Mouse (Mus musculus) spleen, adult 2 months (tissue): Measurements from ENCODE around the gene Pex10. TPM values are rescaled to one million over a fixed set of nuclear protein-coding genes. Genes with fewer than 3 reads are reported as not detected.
"Not testable (repeated sequence)": the region's sequence is repeated elsewhere in the genome, so short reads cannot be mapped to it uniquely, and the experiment has no call there.

Experiments used
- DNase-seq, 2 experiments: peaks; one replicate each; pipeline versions ENCODE4 v3.0.0 to v3.0.0-alpha.2; 2012 to 2021; ENCODE audit warnings: low spot score in 2 of 2, low read depth in 1 of 2
- H3K27ac ChIP-seq: fragments of 200-500 bp; 2 replicates; pipeline ENCODE4 v1.5.1; 2012; ENCODE audit warnings: low read length, inconsistent platforms; ENCODE audit not compliant: insufficient read depth
- H3K27me3 ChIP-seq: fragments of 200-500 bp; 2 replicates; pipeline ENCODE4 v1.6.1; 2012; ENCODE audit warnings: mild to moderate bottlenecking, moderate library complexity, low read length, inconsistent platforms; ENCODE audit not compliant: control insufficient read depth, insufficient read depth
- H3K36me3 ChIP-seq: fragments of 200-500 bp; 2 replicates; pipeline ENCODE4 v1.6.1; 2012; ENCODE audit warnings: mild to moderate bottlenecking, low read length, inconsistent platforms; ENCODE audit not compliant: control insufficient read depth, insufficient read depth
- H3K4me1 ChIP-seq: fragments of 200-500 bp; 2 replicates; pipeline ENCODE4 v1.6.1; 2011; ENCODE audit warnings: inconsistent platforms; ENCODE audit not compliant: control insufficient read depth, insufficient read depth, insufficient read length
- H3K4me3 ChIP-seq: fragments of 200-500 bp; 2 replicates; pipeline ENCODE4 v1.5.1; 2011; ENCODE audit warnings: mild to moderate bottlenecking, inconsistent platforms; ENCODE audit not compliant: insufficient read depth, insufficient read length; ENCODE audit errors: extremely low read depth
- CTCF ChIP-seq: fragments of 200-500 bp; IDR thresholded peaks from 2 replicates; pipeline ENCODE4 v1.5.1; 2011; ENCODE audit warnings: mild to moderate bottlenecking, inconsistent platforms; ENCODE audit not compliant: insufficient read depth, insufficient read length, insufficient replicate concordance; ENCODE audit errors: extremely low read depth
- POLR2A ChIP-seq: fragments of 200-500 bp; IDR thresholded peaks from 2 replicates; pipeline ENCODE4 v1.6.1; 2011; ENCODE audit warnings: low read depth, low read length, inconsistent platforms
- WGBS: fragments of 180-500 bp; shearing (Covaris S2); methylation state at CpG from one replicate; pipeline ENCODE4 v1.1.7; 2018; 5-methylcytosine and 5-hydroxymethylcytosine counted together
- polyA plus RNA-seq: library from polyadenylated mRNA; depleted of rRNA; stranded (reverse); fragments of >200 nt; gene quantifications from 2 replicates; pipeline ENCODE4 v1.2.3, GENCODE M21; 2012

Gene Pex10
- polyA plus RNA-seq, 1 experiment: 14.3 TPM

DNA sequence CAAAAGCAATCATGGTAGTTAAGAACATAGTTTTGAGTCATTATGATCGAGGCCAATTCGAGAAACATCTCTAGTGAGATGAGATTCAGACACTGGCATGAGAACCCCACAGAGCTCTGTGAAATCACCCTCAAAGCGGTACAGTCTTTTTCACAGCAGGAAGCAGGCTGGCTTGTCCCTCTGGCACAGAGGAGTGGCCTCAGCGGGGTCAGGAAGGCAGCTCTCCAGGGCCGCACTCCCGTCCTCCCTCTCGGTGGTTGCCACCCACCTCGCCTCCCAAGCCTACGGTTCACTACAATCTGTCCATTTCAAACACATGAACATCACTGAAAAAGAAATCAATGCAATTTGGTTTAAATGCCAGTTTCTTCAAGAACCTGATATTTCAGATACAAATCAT lies 7.6 kb downstream of the Pex10 start:
- 88% methylated on average over 9 of the region's 9 CpGs for WGBS
- no peak for DNase-seq
- Histone ChIP-seq H3K27ac (no peak overlapping the region), H3K4me3 (no peak overlapping the region), H3K4me1 (no peaks in the 10 kb centered on the region), H3K27me3 (no peaks in the 10 kb centered on the region), H3K36me3 (peaks cover 62% of the 10 kb centered on the region)
- TF ChIP-seq CTCF: no peak

GRCm38 (mm10) chr4:155075137-155075536 lies 8.3 kb downstream of the Pex10 start:
- Histone ChIP-seq H3K4me3 (no peak overlapping the region), H3K27me3 (no peaks in the 10 kb centered on the region), H3K4me1 (no peaks in the 10 kb centered on the region), H3K36me3 (peaks cover 65% of the 10 kb centered on the region), H3K27ac (no peak overlapping the region)
- TF ChIP-seq CTCF: no peak
- DNase-seq: no peak
- WGBS: 95% methylated on average over 9 of the region's 9 CpGs

DNA sequence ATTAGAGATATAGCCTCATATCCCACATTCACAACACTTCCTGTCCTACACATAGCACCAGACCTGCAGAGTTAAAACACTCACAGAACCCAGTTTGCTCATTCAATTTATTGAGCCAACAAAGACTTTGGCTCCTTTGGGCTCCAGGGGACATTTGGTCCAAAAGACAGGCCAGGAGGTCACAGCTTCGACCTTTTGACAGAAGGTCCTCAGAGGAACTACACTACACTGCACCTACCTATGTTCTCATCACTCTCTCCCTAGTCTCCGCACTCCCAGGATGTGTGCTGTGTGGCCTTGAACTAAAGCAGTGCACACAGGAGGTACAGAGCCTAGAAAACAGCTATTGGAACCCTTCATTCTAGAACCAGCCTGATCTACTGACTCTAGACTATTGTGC lies 9.0 kb downstream of the Pex10 start:
- no peak for DNase-seq
- H3K36me3 ChIP-seq: peaks cover 65% of the 10 kb centered on the region
- H3K27me3 ChIP-seq: no peaks in the 10 kb centered on the region
- TF ChIP-seq POLR2A (no peak), CTCF (no peak)
- no peak overlapping the region for H3K4me3 ChIP-seq
- H3K27ac ChIP-seq: no peak overlapping the region
- no peaks in the 10 kb centered on the region for H3K4me1 ChIP-seq
- WGBS: 93% methylated on average over 2 of the region's 2 CpGs

GRCm38 (mm10) chr4:155076677-155077076 lies 9.9 kb downstream of the Pex10 start:
- Histone ChIP-seq H3K36me3 (peaks cover 60% of the 10 kb centered on the region), H3K4me3 (no peak overlapping the region), H3K27me3 (no peaks in the 10 kb centered on the region), H3K27ac (no peak overlapping the region), H3K4me1 (no peaks in the 10 kb centered on the region)
- 93% methylated on average over 9 of the region's 9 CpGs for WGBS
- DNase-seq: no peak
- TF ChIP-seq POLR2A (no peak), CTCF (no peak)

- not testable (repeated sequence) for H3K4me1 ChIP-seq, H3K27me3 ChIP-seq, H3K27ac ChIP-seq, DNase-seq, H3K4me3 ChIP-seq
- 92% methylated on average over 10 of the region's 10 CpGs for WGBS
- peaks cover 52% of the 10 kb centered on the region for H3K36me3 ChIP-seq
These were observed 12.0 kb downstream of the Pex10 start for GRCm38 (mm10) chr4:155078808-155079207.

DNA sequence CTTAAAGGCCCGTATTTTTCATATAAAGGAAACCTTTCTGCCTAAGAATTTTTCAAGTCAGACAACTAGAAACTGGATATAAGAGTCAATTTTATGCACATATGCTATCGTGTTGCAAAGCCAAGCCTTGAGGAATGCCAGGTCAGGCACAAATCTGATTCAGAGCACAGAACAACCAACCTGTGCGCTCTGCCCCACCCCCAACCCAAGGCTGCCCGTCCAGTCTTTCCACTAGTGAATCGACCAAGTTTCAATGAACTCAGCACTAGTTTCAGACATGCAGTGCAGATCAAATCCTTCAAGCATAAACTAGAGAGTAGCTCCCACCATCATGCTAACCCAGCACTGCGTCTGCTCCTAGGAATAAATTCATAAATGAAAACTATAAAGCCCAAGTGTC lies 12.8 kb downstream of the Pex10 start:
- H3K36me3 ChIP-seq: peaks cover 48% of the 10 kb centered on the region
- no peak for DNase-seq
- no peak overlapping the region for H3K27ac ChIP-seq
- no peak for TF ChIP-seq CTCF
- TF ChIP-seq POLR2A: no peak
- 91% methylated on average over 6 of the region's 6 CpGs for WGBS
- no peak overlapping the region for H3K4me3 ChIP-seq
- no peaks in the 10 kb centered on the region for H3K27me3 ChIP-seq
- H3K4me1 ChIP-seq: no peaks in the 10 kb centered on the region; the same call in 1 of the 2 replicates

- Histone ChIP-seq H3K4me1 (peaks cover 10% of the 10 kb centered on the region; the same call in 1 of the 2 replicates), H3K27ac (no peak overlapping the region), H3K36me3 (peaks cover 22% of the 10 kb centered on the region), H3K27me3 (no peaks in the 10 kb centered on the region), H3K4me3 (no peak overlapping the region)
- WGBS: 89% methylated on average over 4 of the region's 4 CpGs
- no peak for DNase-seq
- no peak for TF ChIP-seq POLR2A
- no peak for TF ChIP-seq CTCF
These were observed 16.7 kb downstream of the Pex10 start for GRCm38 (mm10) chr4:155083553-155083952.
